Mouse (Mus musculus) inflammation-experienced regulatory T-cells, adult 6 months (primary cell): ENCODE measurements around the gene Gm17542. TPM values are rescaled to one million over a fixed set of nuclear protein-coding genes. Genes with fewer than 3 reads are reported as not detected.
A peak's percentile ranks its signal among the peaks of the same experiment; 100 is the strongest.
"Not testable (repeated sequence)": the region's sequence is repeated elsewhere in the genome, so short reads cannot be mapped to it uniquely, and the experiment has no call there.

Experiments used
- ATAC-seq: one replicate; pipeline ENCODE4 v1.8.0; 2017
- polyA plus RNA-seq, 3 experiments: library from polyadenylated mRNA; unstranded; fragments of 100-300 nt; shearing (Covaris generic); gene quantifications; one replicate each; pipeline ENCODE4 v1.2.1; 2017

Gm17542 gene
- polyA plus RNA-seq: not detected

- ATAC-seq: not testable (repeated sequence)
Measured at GRCm38 (mm10) chr10:58718110-58718509, at the start of gene Gm17542. Gm17542 (minus strand) TSS chr10:58718210.

GRCm38 (mm10) chr10:58739779-58740178 lies 21.8 kb upstream of the Gm17542 start:
- no peak for ATAC-seq

DNA sequence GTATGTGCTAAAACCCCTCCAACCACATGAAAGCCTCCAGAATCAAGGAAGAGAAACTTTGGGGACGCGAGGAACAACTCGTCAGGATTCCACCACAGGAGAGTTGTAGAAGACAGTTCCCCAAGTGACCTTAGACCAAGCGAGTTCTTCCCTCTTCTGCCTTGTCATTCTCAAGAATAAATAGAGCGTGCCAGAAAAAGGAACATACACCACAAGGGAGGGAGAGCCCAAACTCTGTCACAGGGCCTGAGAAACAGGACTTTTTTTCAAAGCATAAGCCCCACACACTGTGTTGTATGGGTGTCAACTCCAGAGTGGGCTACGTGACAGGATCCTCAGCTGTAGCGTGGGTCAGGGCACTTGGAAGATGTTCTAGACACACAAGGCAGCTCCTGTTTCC lies 20.1 kb upstream of the Gm17542 start:
- no peak for ATAC-seq

GRCm38 (mm10) chr10:58714789-58715148 lies 3.2 kb downstream of the Gm17542 start:
- no peak for ATAC-seq

DNA sequence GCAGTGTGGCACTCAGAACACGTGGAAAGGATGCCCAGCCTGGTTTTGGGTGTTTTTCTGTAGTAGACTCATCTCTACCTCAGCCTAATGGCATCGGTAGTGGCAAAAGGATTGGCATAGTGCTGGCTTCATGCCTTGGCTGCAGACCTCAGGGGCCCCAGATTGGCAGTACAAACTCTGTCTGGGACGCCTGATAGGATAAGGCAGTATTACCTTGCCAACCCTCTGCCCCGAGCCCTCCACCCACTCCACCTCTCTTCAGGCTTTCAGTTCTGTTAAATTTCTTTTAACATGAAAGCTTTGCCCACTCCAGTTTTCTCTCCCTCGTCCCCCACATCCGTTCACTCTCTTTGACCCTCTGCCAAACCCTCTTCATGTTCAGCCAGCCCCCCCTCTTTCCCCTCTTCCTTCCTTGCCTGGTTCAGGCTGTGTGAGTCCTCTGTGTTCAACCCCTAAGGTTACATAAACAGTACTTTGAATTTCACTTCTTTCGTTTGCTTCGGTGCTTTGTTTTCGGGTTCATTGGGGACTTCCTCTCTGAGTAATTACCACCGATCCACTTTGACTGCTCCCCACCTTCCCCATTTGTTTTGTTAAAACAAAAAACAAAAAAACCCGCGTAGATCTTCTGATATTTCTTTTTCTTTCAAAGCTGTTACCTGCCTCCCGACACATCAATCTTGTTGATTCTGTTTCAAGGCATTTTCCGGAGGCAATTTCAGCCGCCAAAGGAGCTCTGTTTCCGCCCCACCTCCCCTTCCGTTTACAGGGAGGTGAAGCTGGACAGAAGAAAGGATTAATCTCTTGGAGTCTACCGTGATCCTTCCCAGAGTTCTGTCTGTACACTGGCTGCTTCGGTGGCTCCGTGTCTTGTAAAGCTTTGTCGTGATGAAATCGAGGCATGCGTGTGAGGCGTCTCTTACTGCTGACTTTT lies 3.9 kb downstream of the Gm17542 start:
- ATAC-seq: peak; percentile 60

- no peak for ATAC-seq
Measured at GRCm38 (mm10) chr10:58713225-58713624, 4.8 kb downstream of the Gm17542 start.

- no peak for ATAC-seq
Measured at GRCm38 (mm10) chr10:58709021-58709420, 9.0 kb downstream of the Gm17542 start.

DNA sequence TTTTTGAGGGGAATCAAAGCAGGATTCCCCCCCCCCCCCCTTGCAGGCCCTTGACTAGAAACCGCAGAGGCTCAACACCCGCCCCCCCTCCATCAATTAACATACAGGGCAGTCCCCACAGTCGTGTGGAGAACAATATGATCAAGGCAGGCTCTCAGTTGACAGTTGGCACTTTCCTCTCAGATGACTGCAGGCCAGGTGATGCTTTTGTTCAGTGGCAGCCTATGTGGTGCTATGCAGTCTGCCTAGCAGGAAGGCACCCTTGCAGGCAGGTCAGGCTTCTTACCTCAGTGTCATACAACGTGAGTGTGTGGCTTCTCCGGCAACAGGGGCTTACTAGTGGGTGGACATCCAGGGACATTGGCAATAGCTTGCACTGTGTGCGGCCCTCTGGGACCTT lies 17.4 kb downstream of the Gm17542 start:
- ATAC-seq: no peak

- no peak for ATAC-seq
Measured at GRCm38 (mm10) chr10:58700160-58700559, 17.9 kb downstream of the Gm17542 start.

DNA sequence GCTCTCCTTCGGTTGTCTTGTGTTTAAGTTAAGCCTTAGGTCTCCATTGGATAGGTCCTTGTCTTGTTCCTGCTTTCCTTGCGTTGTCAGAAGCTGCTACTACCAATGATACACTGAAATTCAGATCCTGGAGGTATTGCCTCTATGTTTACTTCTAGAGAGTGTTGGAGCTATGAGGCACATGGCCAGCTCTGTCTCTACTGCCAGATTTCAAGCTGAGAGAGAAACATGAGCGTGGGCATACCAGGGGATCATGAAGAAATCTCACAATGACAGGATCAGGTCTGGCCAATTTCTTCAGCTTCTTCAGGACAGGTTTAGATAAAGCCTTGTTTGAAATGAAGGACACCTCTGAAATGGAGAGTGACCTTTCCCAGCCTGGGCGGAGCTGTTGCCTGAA lies 19.1 kb downstream of the Gm17542 start:
- ATAC-seq: no peak

DNA sequence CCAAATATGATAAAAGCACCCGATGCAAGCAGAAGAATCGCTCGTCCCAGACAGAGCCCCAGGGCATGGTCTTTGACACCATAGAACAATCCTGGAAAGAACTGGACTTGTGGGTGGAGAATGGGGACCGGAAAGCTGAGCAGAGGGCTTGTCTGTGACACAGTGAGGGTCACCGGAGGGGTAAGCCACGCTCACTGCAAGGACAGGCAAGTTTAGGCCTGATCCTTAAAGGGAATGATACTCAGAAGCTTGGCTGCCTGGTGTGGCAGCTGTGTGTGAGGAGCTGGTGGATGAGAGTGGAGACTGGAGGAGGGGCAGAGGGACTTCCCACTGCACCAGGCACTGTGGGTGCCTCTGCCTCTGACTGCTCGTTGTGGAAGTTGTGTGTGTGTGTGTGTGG lies 27.0 kb downstream of the Gm17542 start:
- ATAC-seq: no peak

GRCm38 (mm10) chr10:58679298-58679697 lies 38.7 kb downstream of the Gm17542 start:
- no peak for ATAC-seq

GRCm38 (mm10) chr10:58675533-58675932 lies 42.5 kb downstream of the Gm17542 start, which contains the start of gene Edar:
Edar (minus strand) TSS chr10:58675654.
- ATAC-seq: no peak

- no peak for ATAC-seq
Measured at GRCm38 (mm10) chr10:58673278-58674061, 44.5 kb downstream of the Gm17542 start.

- ATAC-seq: no peak
Measured at GRCm38 (mm10) chr10:58672557-58673277, 45.3 kb downstream of the Gm17542 start.

GRCm38 (mm10) chr10:58663868-58664267 lies 54.1 kb downstream of the Gm17542 start:
- no peak for ATAC-seq

Other genes starting within 250 kb of the Gm17542 start
- gene Ccdc138, start 220.3 kb downstream of the Gm17542 start, polyA plus RNA-seq: 1 to 10 TPM; 2.2 to 5.1 (median 2.7) TPM
- gene Edar, start 42.6 kb downstream of the Gm17542 start, polyA plus RNA-seq: not detected
- gene Sh3rf3, start 95.1 kb upstream of the Gm17542 start, polyA plus RNA-seq: not detected